Mouse (Mus musculus) testis, adult 2 months (tissue): ENCODE measurements around the gene Akip1. TPM values are rescaled to one million over a fixed set of nuclear protein-coding genes. Genes with fewer than 3 reads are reported as not detected.
A peak's percentile ranks its signal among the peaks of the same experiment; 100 is the strongest.

Experiments
- H3K27ac ChIP-seq: fragments of 200-500 bp; 2 replicates; pipeline ENCODE4 v1.5.1; 2012; ENCODE audit warnings: low read depth, low read length; ENCODE audit not compliant: control insufficient read depth, insufficient read depth
- H3K27me3 ChIP-seq: fragments of 200-500 bp; 2 replicates; pipeline ENCODE4 v1.6.1; 2012; ENCODE audit warnings: mild to moderate bottlenecking, low read length, moderate library complexity; ENCODE audit not compliant: control insufficient read depth, insufficient read depth
- H3K36me3 ChIP-seq: fragments of 200-500 bp; 2 replicates; pipeline ENCODE4 v1.6.1; 2012; ENCODE audit warnings: mild to moderate bottlenecking, low read length; ENCODE audit not compliant: control insufficient read depth, insufficient read depth
- H3K4me1 ChIP-seq: fragments of 200-500 bp; 2 replicates; pipeline ENCODE4 v1.6.1; 2012; ENCODE audit warnings: low read length; ENCODE audit not compliant: control insufficient read depth, insufficient read depth
- H3K4me3 ChIP-seq: fragments of 200-500 bp; 2 replicates; pipeline ENCODE4 v1.5.1; 2012; ENCODE audit warnings: low read depth, mild to moderate bottlenecking, low read length, moderate library complexity, mixed read lengths; ENCODE audit not compliant: control insufficient read depth
- CTCF ChIP-seq: fragments of 200-500 bp; IDR thresholded peaks from 2 replicates; pipeline ENCODE4 v1.5.1; 2012; ENCODE audit warnings: low read depth, mild to moderate bottlenecking, inconsistent platforms, low read length, moderate library complexity; ENCODE audit not compliant: control insufficient read depth, insufficient read depth, insufficient replicate concordance
- POLR2A ChIP-seq: fragments of 200-500 bp; IDR thresholded peaks from 2 replicates; pipeline ENCODE4 v1.6.1; 2012; ENCODE audit warnings: low read depth, mild to moderate bottlenecking, inconsistent platforms, low read length, moderate library complexity; ENCODE audit not compliant: control insufficient read depth
- polyA plus RNA-seq: library from polyadenylated mRNA; depleted of rRNA; stranded (reverse); fragments of >200 nt; gene quantifications from 2 replicates; pipeline ENCODE4 v1.2.3, GENCODE M21; 2012

The Akip1 gene
- polyA plus RNA-seq, 1 experiment: 34.3 TPM

DNA sequence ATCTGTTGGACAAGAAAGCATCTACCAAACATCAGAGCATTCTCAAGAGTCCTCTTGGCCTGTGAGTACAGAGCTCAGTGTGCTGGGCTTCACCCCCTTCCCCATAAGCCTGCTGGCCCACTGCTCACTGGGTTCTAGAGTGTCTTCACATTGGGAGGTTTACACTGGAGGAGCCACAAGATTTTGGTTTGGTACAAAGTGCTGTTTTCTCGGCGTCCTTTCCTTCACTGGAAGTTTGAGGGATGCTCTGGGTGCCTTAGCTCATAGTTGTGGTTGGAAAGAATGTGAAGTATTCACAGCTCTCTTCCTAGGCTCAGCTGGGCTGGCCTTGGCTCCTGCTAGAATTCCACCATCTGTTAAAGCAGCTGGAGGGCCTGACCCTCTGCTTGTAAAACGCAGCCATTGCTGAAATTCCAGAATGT is 5.5 kb downstream of the Akip1 start:
- H3K4me1 ChIP-seq: peaks cover 2% of the 10 kb centered on the region
- TF ChIP-seq POLR2A: no peak
- no peak for TF ChIP-seq CTCF
- peak overlapping the region; percentile 9; the same call in 1 of the 2 replicates for H3K27ac ChIP-seq
- no peaks in the 10 kb centered on the region for H3K27me3 ChIP-seq
- H3K36me3 ChIP-seq: peaks cover 4% of the 10 kb centered on the region
- H3K4me3 ChIP-seq: no peak overlapping the region

DNA sequence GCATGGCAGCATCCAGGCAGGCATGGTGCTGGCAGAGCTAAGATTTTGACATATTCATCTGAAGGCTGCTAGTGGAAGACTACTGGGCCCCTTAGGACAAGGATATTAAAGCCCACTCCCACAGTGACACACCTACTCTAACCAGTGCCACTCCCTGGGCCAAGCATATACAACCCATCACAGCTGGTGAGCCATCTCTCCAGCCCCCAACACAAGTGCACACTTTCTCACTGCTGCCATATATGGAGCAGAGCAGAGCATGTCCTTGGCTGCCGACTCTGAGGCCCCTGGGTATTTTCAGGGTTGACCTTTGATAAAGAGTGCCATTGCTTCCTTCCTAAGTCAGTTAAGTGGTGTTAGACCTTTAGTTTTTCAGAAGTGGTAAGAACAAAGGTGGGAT is 6.6 kb downstream of the Akip1 start:
- Histone ChIP-seq H3K4me1 (no peaks in the 10 kb centered on the region), H3K27ac (peak overlapping the region; percentile 10), H3K4me3 (no peak overlapping the region), H3K36me3 (peaks cover 4% of the 10 kb centered on the region), H3K27me3 (no peaks in the 10 kb centered on the region)
- TF ChIP-seq CTCF: no peak
- no peak for TF ChIP-seq POLR2A

DNA sequence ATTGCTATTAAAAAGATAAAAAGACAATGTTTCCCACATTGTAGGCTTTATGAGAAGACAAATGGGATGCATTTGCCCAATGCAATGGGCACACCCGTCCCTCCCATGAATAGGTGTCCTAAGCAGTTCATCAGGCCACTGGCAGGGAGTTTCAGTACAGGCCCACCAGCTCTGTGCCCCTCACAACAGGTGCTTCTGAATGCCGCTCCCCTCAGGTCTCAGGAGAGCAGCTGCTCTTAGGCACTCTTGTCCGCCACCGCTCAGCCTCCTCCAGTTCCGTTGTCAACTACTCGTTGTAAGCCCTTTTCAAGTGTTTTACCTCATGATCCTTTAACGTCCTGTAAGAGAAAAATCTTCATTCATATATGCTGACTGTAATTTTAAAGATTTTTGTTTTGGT is 8.7 kb downstream of the Akip1 start:
- Histone ChIP-seq H3K27me3 (no peaks in the 10 kb centered on the region), H3K4me1 (no peaks in the 10 kb centered on the region), H3K36me3 (peaks cover 4% of the 10 kb centered on the region), H3K4me3 (no peak overlapping the region), H3K27ac (no peak overlapping the region)
- TF ChIP-seq CTCF: no peak
- no peak for TF ChIP-seq POLR2A

DNA sequence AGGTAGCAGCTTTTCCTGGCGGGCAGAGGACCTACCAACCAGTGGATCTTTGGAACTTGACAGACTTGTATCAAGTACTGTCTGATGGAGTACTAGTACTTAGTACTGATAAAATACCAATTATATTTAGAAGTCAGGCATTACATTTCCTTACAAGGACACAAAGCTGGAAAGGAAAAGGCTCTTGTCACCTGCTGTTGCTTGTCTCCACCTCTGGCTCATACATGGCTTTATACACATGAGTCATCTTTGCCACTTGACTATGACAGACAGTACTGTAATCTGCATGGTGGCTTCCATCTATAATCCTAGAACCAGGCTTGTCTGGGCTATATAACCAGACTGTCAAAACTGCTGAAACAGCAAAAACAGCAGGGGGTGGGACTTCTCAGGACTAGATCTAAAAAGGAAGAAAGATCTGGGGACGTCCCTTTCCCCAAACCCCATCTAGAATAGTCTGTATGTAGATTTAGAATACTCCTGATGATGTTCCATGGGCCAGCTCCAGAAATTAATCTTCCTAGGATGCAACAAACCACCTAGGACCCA is 10.0 kb downstream of the Akip1 start:
- H3K36me3 ChIP-seq: peaks cover 3% of the 10 kb centered on the region
- no peaks in the 10 kb centered on the region for H3K27me3 ChIP-seq
- TF ChIP-seq POLR2A: no peak
- no peak for TF ChIP-seq CTCF
- H3K4me1 ChIP-seq: no peaks in the 10 kb centered on the region
- H3K27ac ChIP-seq: no peak overlapping the region
- H3K4me3 ChIP-seq: no peak overlapping the region

DNA sequence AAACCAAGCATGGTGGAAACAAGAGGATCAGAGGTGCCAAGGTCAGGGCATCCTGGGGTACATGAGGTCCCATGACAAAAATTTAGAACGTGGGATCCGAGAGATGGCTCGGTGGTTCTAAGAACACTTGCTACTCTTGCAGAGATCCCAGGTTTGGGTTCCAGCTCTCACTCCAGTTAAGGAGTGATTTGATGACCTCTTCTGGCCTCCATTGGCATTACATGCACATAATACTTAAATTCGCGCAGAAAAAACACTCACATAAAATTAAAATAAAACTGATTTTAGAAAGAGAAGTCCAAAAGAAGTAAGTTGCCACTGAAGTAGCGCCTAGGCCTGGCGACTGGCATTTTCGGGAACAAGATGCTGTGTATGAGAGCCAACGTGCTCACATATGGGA is 15.8 kb downstream of the Akip1 start:
- no peak overlapping the region for H3K4me3 ChIP-seq
- TF ChIP-seq CTCF (no peak), POLR2A (no peak)
- peaks cover 3% of the 10 kb centered on the region for H3K4me1 ChIP-seq
- H3K27ac ChIP-seq: no peak overlapping the region
- no peaks in the 10 kb centered on the region for H3K36me3 ChIP-seq
- no peaks in the 10 kb centered on the region for H3K27me3 ChIP-seq

DNA sequence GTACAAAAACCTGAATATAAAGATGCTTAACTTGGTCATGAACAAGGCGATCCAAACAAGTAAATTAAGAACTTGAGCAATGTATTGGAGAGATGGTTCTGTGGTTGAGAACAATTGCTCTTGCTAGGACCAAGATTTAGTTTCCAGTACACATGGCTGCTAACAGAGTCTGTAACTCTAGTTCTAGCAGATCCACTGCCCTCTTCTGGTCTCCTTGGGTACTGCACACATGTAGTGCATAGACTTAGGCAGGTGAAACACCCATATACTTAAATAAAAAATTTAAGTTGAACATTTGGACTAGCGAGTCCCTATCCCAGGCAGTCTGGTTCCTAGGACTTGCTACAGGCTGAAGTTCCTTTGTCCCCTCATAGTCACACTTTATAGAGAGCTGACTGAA is 19.1 kb downstream of the Akip1 start:
- Histone ChIP-seq H3K36me3 (no peaks in the 10 kb centered on the region), H3K4me3 (no peak overlapping the region), H3K27ac (no peak overlapping the region), H3K4me1 (peaks cover 12% of the 10 kb centered on the region), H3K27me3 (no peaks in the 10 kb centered on the region)
- no peak for TF ChIP-seq POLR2A
- no peak for TF ChIP-seq CTCF

DNA sequence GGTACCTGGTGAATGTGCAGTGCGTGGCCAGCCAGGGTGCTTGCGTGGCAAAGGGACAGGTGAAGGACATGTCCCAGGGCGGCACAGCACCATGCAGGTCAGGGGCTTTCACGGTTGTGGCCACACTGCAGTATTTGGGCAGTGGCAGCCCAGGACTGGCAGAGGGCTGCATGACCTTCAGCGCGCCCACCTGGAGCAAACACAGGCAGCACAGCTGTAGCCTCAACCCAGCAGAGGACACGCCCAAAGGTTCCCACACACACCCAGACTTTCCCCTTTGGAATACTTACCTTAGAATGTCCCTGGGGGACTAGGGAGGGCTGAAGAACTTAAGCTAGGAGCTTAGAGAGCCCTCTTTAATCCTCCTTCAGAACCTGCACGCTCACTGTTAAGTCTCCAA is 19.6 kb downstream of the Akip1 start:
- no peak overlapping the region for H3K4me3 ChIP-seq
- H3K36me3 ChIP-seq: no peaks in the 10 kb centered on the region
- no peaks in the 10 kb centered on the region for H3K27me3 ChIP-seq
- H3K27ac ChIP-seq: no peak overlapping the region
- H3K4me1 ChIP-seq: peaks cover 15% of the 10 kb centered on the region
- no peak for TF ChIP-seq CTCF
- no peak for TF ChIP-seq POLR2A

DNA sequence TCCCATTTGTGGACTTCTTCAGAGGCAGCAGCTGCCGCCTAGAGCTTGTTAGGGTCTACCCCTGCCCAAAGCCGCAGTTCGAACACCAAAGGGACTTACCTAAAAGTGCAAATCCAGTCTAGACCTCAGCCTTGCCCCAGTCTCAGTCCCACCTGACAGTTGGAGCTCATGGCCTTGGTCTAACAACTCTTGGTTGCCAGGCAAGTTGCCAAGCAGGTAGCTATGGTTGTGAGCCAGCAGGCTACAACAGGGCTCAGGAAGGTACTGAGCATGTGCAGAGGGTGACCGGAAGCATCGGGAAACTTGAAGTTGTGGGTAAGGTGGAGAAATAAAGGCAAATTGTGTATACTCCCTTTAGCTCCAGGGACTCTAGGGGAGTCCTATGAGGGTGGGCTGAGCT is 20.2 kb downstream of the Akip1 start, which contains the start of gene BC051019:
BC051019 (minus strand) TSS at position 154 of the 400 bp plus-strand sequence.
- no peak for TF ChIP-seq POLR2A
- H3K27me3 ChIP-seq: no peaks in the 10 kb centered on the region
- H3K4me1 ChIP-seq: peaks cover 15% of the 10 kb centered on the region
- no peaks in the 10 kb centered on the region for H3K36me3 ChIP-seq
- no peak within 1 kb of the TSS for H3K27ac ChIP-seq
- no peak within 1 kb of the TSS for H3K4me3 ChIP-seq
